Mouse (Mus musculus): ENCODE results near the gene Fads6.

Gene Fads6

GRCm38 (mm10) chr11:115297214-115297826 is at the start of gene Fads6:
TSS of gene Fads6 (minus strand) at chr11:115297663.
- peak; percentile 94 for DNase-seq

GRCm38 (mm10) chr11:115345515-115345914 is 48.1 kb upstream of the Fads6 start:
- no peak for DNase-seq

- DNase-seq = no peak
Observed at GRCm38 (mm10) chr11:115344967-115345366, 47.5 kb upstream of the Fads6 start.

- DNase-seq = no peak
Observed at GRCm38 (mm10) chr11:115341866-115342265, 44.4 kb upstream of the Fads6 start.

- no peak for DNase-seq
Observed at GRCm38 (mm10) chr11:115341246-115341645, 43.8 kb upstream of the Fads6 start.

GRCm38 (mm10) chr11:115337826-115338225 is 40.4 kb upstream of the Fads6 start:
- no peak for DNase-seq

GRCm38 (mm10) chr11:115337350-115337749 is 39.9 kb upstream of the Fads6 start:
- no peak for DNase-seq

- DNase-seq = no peak
Observed at GRCm38 (mm10) chr11:115336115-115336514, 38.7 kb upstream of the Fads6 start.

- DNase-seq = no peak
Observed at GRCm38 (mm10) chr11:115335223-115335622, 37.8 kb upstream of the Fads6 start.

- no peak for DNase-seq
Observed at GRCm38 (mm10) chr11:115334531-115334930, 37.1 kb upstream of the Fads6 start, which contains the start of gene Otop3. TSS of gene Otop3 (plus strand) at chr11:115334731.

GRCm38 (mm10) chr11:115329339-115329738 is 31.9 kb upstream of the Fads6 start:
- DNase-seq = no peak

GRCm38 (mm10) chr11:115326730-115327129 is 29.3 kb upstream of the Fads6 start:
- no peak for DNase-seq

- no peak for DNase-seq
Observed at GRCm38 (mm10) chr11:115323354-115323753, 25.9 kb upstream of the Fads6 start.

GRCm38 (mm10) chr11:115321906-115322693 is 24.6 kb upstream of the Fads6 start, which contains the start of gene Ush1g:
TSS of gene Ush1g (minus strand) at chr11:115322041.
- DNase-seq = peak; percentile 56

GRCm38 (mm10) chr11:115319704-115320383 is 22.4 kb upstream of the Fads6 start:
- peak; percentile 66 for DNase-seq

GRCm38 (mm10) chr11:115318245-115319027 is 21.0 kb upstream of the Fads6 start:
- no peak for DNase-seq

GRCm38 (mm10) chr11:115317204-115317603 is 19.7 kb upstream of the Fads6 start:
- DNase-seq = no peak

GRCm38 (mm10) chr11:115314249-115314648 is 16.8 kb upstream of the Fads6 start:
- no peak for DNase-seq

GRCm38 (mm10) chr11:115308781-115309180 is 11.3 kb upstream of the Fads6 start:
- DNase-seq = no peak

GRCm38 (mm10) chr11:115306863-115307262 is 9.4 kb upstream of the Fads6 start, which contains the start of gene Otop2:
TSS of gene Otop2 (plus strand) at chr11:115307163.
- DNase-seq = no peak

- DNase-seq = no peak
Observed at GRCm38 (mm10) chr11:115303167-115303566, 5.7 kb upstream of the Fads6 start.

GRCm38 (mm10) chr11:115301351-115301750 is 3.9 kb upstream of the Fads6 start:
- no peak for DNase-seq

- no peak for DNase-seq
Observed at GRCm38 (mm10) chr11:115300745-115301144, 3.3 kb upstream of the Fads6 start.

All from cerebellum, adult 11-12 months (tissue).